Mouse (Mus musculus): ENCODE measurements around the gene Rnd1. TPM values are rescaled to one million over a fixed set of nuclear protein-coding genes. Genes with fewer than 3 reads are reported as not detected.

Rnd1 gene
- total and polyA plus RNA-seq, 3 experiments, result 1.1 to 2.6 (median 1.3) TPM

DNA sequence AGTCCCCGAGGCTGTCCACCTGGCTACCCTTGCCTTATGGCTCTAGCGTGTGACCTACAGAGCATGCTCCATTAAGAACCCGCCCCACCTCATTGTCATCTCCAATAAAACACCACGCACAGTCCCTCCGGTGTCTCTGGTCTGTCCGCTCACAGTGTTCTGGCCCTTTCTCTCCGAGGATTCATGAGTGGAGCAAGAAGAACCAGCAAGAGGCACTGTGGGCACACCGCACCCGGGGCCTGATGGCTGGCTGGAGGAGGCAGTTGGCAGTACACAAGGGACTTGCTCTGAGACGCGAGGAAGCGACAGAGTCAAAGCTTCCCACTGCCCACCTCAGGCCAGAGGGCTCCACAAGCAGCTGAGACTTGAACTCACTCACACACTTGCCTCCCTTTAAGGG is 32.9 kb downstream of the Rnd1 start:
- Histone ChIP-seq H3K27ac (no peak overlapping the region), H3K4me3 (no peak overlapping the region), H3K9ac (ENCODE audit: low read depth, low read length) (no peak overlapping the region), H3K36me3 (ENCODE audit: control insufficient read depth, insufficient read depth, low read length) (no peaks in the 10 kb centered on the region), H3K27me3 (ENCODE audit: control insufficient read depth, insufficient read depth, low read length) (no peaks in the 10 kb centered on the region), H3K79me2 (replicated peaks; ENCODE audit: control insufficient read depth, insufficient read depth, low read length) (no peaks in the 10 kb centered on the region), H3K4me1 (ENCODE audit: control insufficient read depth, insufficient read depth, low read length) (no peaks in the 10 kb centered on the region)
- no peak for DNase-seq
- TF ChIP-seq EP300 (IDR thresholded peaks at IDR 0.05; ENCODE audit: insufficient read depth, low read depth, low read length), result no peak
- no peak for TF ChIP-seq POLR2A (IDR thresholded peaks at IDR 0.05; ENCODE audit: insufficient read depth, low read depth, low read length)
- TF ChIP-seq CTCF (IDR thresholded peaks at IDR 0.05), result no peak
- intact Hi-C loops (cut with DNase I), result no loop called here
- 87% methylated on average over 12 of the region's 12 CpGs for WGBS

GRCm38 (mm10) chr15:98640157-98640556 is 37.1 kb downstream of the Rnd1 start:
- intact Hi-C loops (cut with DNase I), result no loop called here
- WGBS, result 56% methylated on average over 8 of the region's 8 CpGs

DNA sequence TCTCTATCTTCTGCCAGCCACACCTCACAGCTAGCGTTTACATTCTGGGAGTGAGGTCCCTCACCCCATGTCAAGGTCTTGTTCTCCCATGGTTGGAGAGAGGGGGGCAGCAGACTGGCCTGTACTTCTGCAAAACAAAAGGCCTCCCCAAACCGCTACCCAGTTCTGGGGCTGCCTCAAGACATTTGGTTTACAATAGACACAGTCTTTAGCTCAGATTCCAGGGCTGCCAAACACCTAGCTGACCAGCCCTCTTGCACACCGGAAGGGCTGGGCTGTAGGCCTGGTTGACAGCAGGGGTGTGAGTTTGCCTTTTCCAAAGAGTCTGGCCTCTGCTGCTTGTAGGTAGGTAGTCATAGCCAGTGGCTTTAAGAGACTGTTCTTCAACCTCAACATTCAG is 40.1 kb downstream of the Rnd1 start:
- intact Hi-C loops (cut with DNase I), result loop anchor here (2.0 kb wide), 1 partner anchor 22 kb away; no protein-coding TSS in a partner anchor
- Histone ChIP-seq H3K79me2 (replicated peaks; ENCODE audit: control insufficient read depth, insufficient read depth, low read length) (no peaks in the 10 kb centered on the region), H3K27ac (no peak overlapping the region), H3K36me3 (ENCODE audit: control insufficient read depth, insufficient read depth, low read length) (no peaks in the 10 kb centered on the region), H3K27me3 (ENCODE audit: control insufficient read depth, insufficient read depth, low read length) (peaks cover 2% of the 10 kb centered on the region; the same call in 1 of the 2 replicates), H3K4me3 (no peak overlapping the region), H3K4me1 (ENCODE audit: control insufficient read depth, insufficient read depth, low read length) (peaks cover 1% of the 10 kb centered on the region; the same call in 1 of the 2 replicates), H3K9ac (ENCODE audit: low read depth, low read length) (no peak overlapping the region)
- TF ChIP-seq EP300 (IDR thresholded peaks at IDR 0.05; ENCODE audit: insufficient read depth, low read depth, low read length), result no peak
- no peak for TF ChIP-seq CTCF (IDR thresholded peaks at IDR 0.05)
- no peak for TF ChIP-seq POLR2A (IDR thresholded peaks at IDR 0.05; ENCODE audit: insufficient read depth, low read depth, low read length)
- WGBS, result 78% methylated on average over 3 of the region's 3 CpGs
- DNase-seq, result no peak

More at GRCm38 (mm10) chr15:98640157-98640556, 37.1 kb downstream of the Rnd1 start:
- no peaks in the 10 kb centered on the region for H3K36me3 ChIP-seq (ENCODE audit: control insufficient read depth, insufficient read depth, low read length)
- no peaks in the 10 kb centered on the region for H3K27me3 ChIP-seq (ENCODE audit: control insufficient read depth, insufficient read depth, low read length)
- no peak overlapping the region for H3K9ac ChIP-seq (ENCODE audit: low read depth, low read length)
- no peak overlapping the region for H3K4me3 ChIP-seq
- H3K79me2 ChIP-seq (replicated peaks; ENCODE audit: control insufficient read depth, insufficient read depth, low read length), result no peaks in the 10 kb centered on the region
- DNase-seq, result no peak
- no peak overlapping the region for H3K27ac ChIP-seq
- no peak for TF ChIP-seq CTCF (IDR thresholded peaks at IDR 0.05)
- TF ChIP-seq POLR2A (IDR thresholded peaks at IDR 0.05; ENCODE audit: insufficient read depth, low read depth, low read length), result no peak
- no peak for TF ChIP-seq EP300 (IDR thresholded peaks at IDR 0.05; ENCODE audit: insufficient read depth, low read depth, low read length)
- no peaks in the 10 kb centered on the region for H3K4me1 ChIP-seq (ENCODE audit: control insufficient read depth, insufficient read depth, low read length)

DNA sequence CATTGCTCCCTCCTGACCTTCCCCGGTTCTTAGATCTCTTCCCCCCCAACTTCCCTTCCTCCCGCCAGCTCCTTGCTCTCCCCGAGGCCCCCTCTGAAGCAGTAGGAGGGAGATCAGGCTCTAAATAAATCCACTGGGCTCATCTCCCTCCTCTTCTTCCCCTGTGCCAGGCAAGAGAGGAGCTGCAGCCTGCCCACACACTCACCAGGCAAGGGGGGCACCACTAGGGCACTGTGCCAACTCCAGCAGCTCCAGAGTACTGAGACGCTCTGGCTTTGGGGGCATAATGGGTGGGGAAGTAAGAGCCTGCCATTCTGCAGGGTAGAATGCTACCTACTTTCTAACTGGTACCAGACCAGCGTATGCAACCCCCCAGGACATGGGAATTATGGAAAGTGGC is 40.7 kb downstream of the Rnd1 start:
- 75% methylated on average over 5 of the region's 5 CpGs for WGBS
- TF ChIP-seq EP300 (IDR thresholded peaks at IDR 0.05; ENCODE audit: insufficient read depth, low read depth, low read length), result no peak
- no peak for TF ChIP-seq POLR2A (IDR thresholded peaks at IDR 0.05; ENCODE audit: insufficient read depth, low read depth, low read length)
- TF ChIP-seq CTCF (IDR thresholded peaks at IDR 0.05), result no peak

GRCm38 (mm10) chr15:98635291-98635841 is 41.9 kb downstream of the Rnd1 start:
- TF ChIP-seq POLR2A (IDR thresholded peaks at IDR 0.05; ENCODE audit: insufficient read depth, low read depth, low read length), result no peak
- no peak for TF ChIP-seq EP300 (IDR thresholded peaks at IDR 0.05; ENCODE audit: insufficient read depth, low read depth, low read length)
- no peak for TF ChIP-seq CTCF (IDR thresholded peaks at IDR 0.05)
- no peak overlapping the region for H3K27ac ChIP-seq
- WGBS, result 20% methylated on average over 21 of the region's 21 CpGs

More for the DNA sequence above, 40.7 kb downstream of the Rnd1 start:
- H3K27ac ChIP-seq, result no peak overlapping the region
- H3K4me1 ChIP-seq (ENCODE audit: control insufficient read depth, insufficient read depth, low read length), result peaks cover 5% of the 10 kb centered on the region; the same call in 1 of the 2 replicates
- no peak overlapping the region for H3K9ac ChIP-seq (ENCODE audit: low read depth, low read length)
- peaks cover 2% of the 10 kb centered on the region; the same call in 1 of the 2 replicates for H3K27me3 ChIP-seq (ENCODE audit: control insufficient read depth, insufficient read depth, low read length)
- intact Hi-C loops (cut with DNase I), result loop anchor here (2.0 kb wide), 1 partner anchor 22 kb away; no protein-coding TSS in a partner anchor
- H3K4me3 ChIP-seq, result no peak overlapping the region
- no peaks in the 10 kb centered on the region for H3K79me2 ChIP-seq (replicated peaks; ENCODE audit: control insufficient read depth, insufficient read depth, low read length)
- no peak for DNase-seq
- no peaks in the 10 kb centered on the region for H3K36me3 ChIP-seq (ENCODE audit: control insufficient read depth, insufficient read depth, low read length)

GRCm38 (mm10) chr15:98634541-98635081 is 42.6 kb downstream of the Rnd1 start:
- Histone ChIP-seq H3K27me3 (ENCODE audit: control insufficient read depth, insufficient read depth, low read length) (peaks cover 5% of the 10 kb centered on the region; the same call in 1 of the 2 replicates), H3K9ac (ENCODE audit: low read depth, low read length) (peak overlapping the region; percentile 50)
- WGBS, result 2% methylated on average over 52 of the region's 65 CpGs

More at GRCm38 (mm10) chr15:98635291-98635841, 41.9 kb downstream of the Rnd1 start:
- Histone ChIP-seq H3K4me3 (peak overlapping the region; percentile 48), H3K27me3 (ENCODE audit: control insufficient read depth, insufficient read depth, low read length) (peaks cover 5% of the 10 kb centered on the region; the same call in 1 of the 2 replicates), H3K4me1 (ENCODE audit: control insufficient read depth, insufficient read depth, low read length) (peaks cover 5% of the 10 kb centered on the region; the same call in 1 of the 2 replicates), H3K36me3 (ENCODE audit: control insufficient read depth, insufficient read depth, low read length) (no peaks in the 10 kb centered on the region), H3K9ac (ENCODE audit: low read depth, low read length) (no peak overlapping the region), H3K79me2 (replicated peaks; ENCODE audit: control insufficient read depth, insufficient read depth, low read length) (no peaks in the 10 kb centered on the region)
- DNase-seq, result no peak
- intact Hi-C loops (cut with DNase I), result no loop called here

More at GRCm38 (mm10) chr15:98634541-98635081, 42.6 kb downstream of the Rnd1 start:
- TF ChIP-seq POLR2A (IDR thresholded peaks at IDR 0.05; ENCODE audit: insufficient read depth, low read depth, low read length) (no peak), EP300 (IDR thresholded peaks at IDR 0.05; ENCODE audit: insufficient read depth, low read depth, low read length) (no peak), CTCF (IDR thresholded peaks at IDR 0.05) (no peak)
- Histone ChIP-seq H3K27ac (no peak overlapping the region), H3K79me2 (replicated peaks; ENCODE audit: control insufficient read depth, insufficient read depth, low read length) (no peaks in the 10 kb centered on the region), H3K36me3 (ENCODE audit: control insufficient read depth, insufficient read depth, low read length) (no peaks in the 10 kb centered on the region), H3K4me1 (ENCODE audit: control insufficient read depth, insufficient read depth, low read length) (peaks cover 5% of the 10 kb centered on the region; the same call in 1 of the 2 replicates), H3K4me3 (peak overlapping the region; percentile 48)
- intact Hi-C loops (cut with DNase I), result no loop called here
- peak; percentile 86 to 88 for DNase-seq

Measured in heart, adult 2 months (tissue).